8 mouse cellular contexts compared by ENCODE assay signal in genomic region chr10:10688907-10689667, GRCm38 (mm10). TPM values are rescaled to one million over a fixed set of nuclear protein-coding genes. Genes with fewer than 3 reads are reported as not detected.
DNase-seq lines count a peak whose midpoint lies in the region; ATAC-seq and TF ChIP-seq lines count a peak whose summit lies in the region.
"Had no signal": no experiment of that assay in that cellular context is flagged by ENCODE, and none has a peak within 500 bp of the region (broad histone marks: within the 10 kb centered on the region; RNA-seq: fewer than 3 reads in every experiment).

No protein-coding gene starts in this region.

- no peak for TF ChIP-seq CTCF in cortical plate, adult 2 months (IDR thresholded peaks at IDR 0.05; ENCODE audit: extremely low read depth, insufficient read depth, low read length)

- H3K27me3 ChIP-seq in limb, embryonic 12.5 days = peaks cover 27% of the 10 kb centered on the region
- H3K27me3 ChIP-seq in neural tube, embryonic 14.5 days (ENCODE audit: control insufficient read depth, insufficient read depth, low read length) = no peaks in the 10 kb centered on the region; the same call in 1 of the 2 replicates

- peak overlapping the region; percentile 95 for H3K4me2 ChIP-seq in limb, embryonic 12.5 days
- peak overlapping the region; percentile 97 for H3K4me2 ChIP-seq in neural tube, embryonic 14.5 days (ENCODE audit: low read depth, low read length)

- H3K9ac ChIP-seq in limb, embryonic 12.5 days (replicated peaks) = peak overlapping the region; percentile 48
- H3K9ac ChIP-seq in neural tube, embryonic 14.5 days (replicated peaks; ENCODE audit: low read depth, low read length) = peak overlapping the region; percentile 55

- no peak for TF ChIP-seq POLR2A in cortical plate, adult 2 months (IDR thresholded peaks at IDR 0.05; ENCODE audit: extremely low read depth, insufficient read depth, low read length)

- H3K4me1 ChIP-seq in cortical plate, adult 2 months (ENCODE audit: control insufficient read depth, insufficient read depth, low read length) = peaks cover 2% of the 10 kb centered on the region; the same call in 1 of the 2 replicates
- peaks cover 11% of the 10 kb centered on the region; the same call in 1 of the 2 replicates for H3K4me1 ChIP-seq in limb, embryonic 12.5 days (replicated peaks)
- no peaks in the 10 kb centered on the region for H3K4me1 ChIP-seq in neural tube, embryonic 14.5 days (ENCODE audit: control insufficient read depth, insufficient read depth, low read length)

- DNase-seq in layer of hippocampus, adult 11-12 months (ENCODE audit: low spot score) = peak; percentile 34
- no peak for DNase-seq in layer of hippocampus, adult 9-10 months (ENCODE audit: low spot score)
- no peak for DNase-seq in spleen, adult 12 weeks (ENCODE audit: low spot score)

- H3K36me3 ChIP-seq in limb, embryonic 12.5 days = no peaks in the 10 kb centered on the region
- no peaks in the 10 kb centered on the region for H3K36me3 ChIP-seq in neural tube, embryonic 14.5 days (ENCODE audit: control insufficient read depth, insufficient read depth, low read length)

- peak; percentile 66 for ATAC-seq in granulocyte monocyte progenitor cell, adult 5-6 weeks (replicated peaks; ENCODE audit: poor library complexity, severe bottlenecking)
- ATAC-seq in limb, embryonic 12.5 days (ENCODE audit: insufficient number of reproducible peaks, insufficient read depth, low FRiP score, low TSS enrichment, low read depth) = peak; percentile 73
- ATAC-seq in neural tube, embryonic 14.5 days (ENCODE audit: low read depth) = peak; percentile 76

- peak overlapping the region; percentile 49 for H3K27ac ChIP-seq in cortical plate, adult 2 months (ENCODE audit: insufficient read depth, low read length)
- no peak overlapping the region for H3K27ac ChIP-seq in limb, embryonic 12.5 days
- no peak overlapping the region for H3K27ac ChIP-seq in neural tube, embryonic 14.5 days (ENCODE audit: low read depth, low read length)

- H3K4me3 ChIP-seq in cortical plate, adult 2 months (ENCODE audit: insufficient read depth, low read length) = peak overlapping the region; percentile 42
- peak overlapping the region; percentile 45 for H3K4me3 ChIP-seq in limb, embryonic 12.5 days (replicated peaks)
- peak overlapping the region; percentile 48 for H3K4me3 ChIP-seq in neural tube, embryonic 14.5 days (ENCODE audit: low read depth, low read length)

- WGBS in limb, embryonic 12.5 days = 2% methylated on average over 35 of the region's 35 CpGs
- WGBS in neural tube, embryonic 14.5 days = 2% methylated on average over 35 of the region's 35 CpGs

- no peaks in the 10 kb centered on the region for H3K9me3 ChIP-seq in limb, embryonic 12.5 days
- H3K9me3 ChIP-seq in neural tube, embryonic 14.5 days (ENCODE audit: control insufficient read depth, low read length) = no peaks in the 10 kb centered on the region

RNA-seq across cellular contexts. Expression of gene Gm10944, which starts 7.9 kb away (rescaled TPM):
- polyA plus RNA-seq in cortical plate, adult 2 months (2012; rRNA removed) = not detected in 2 replicates
- total RNA-seq in granulocyte monocyte progenitor cell, adult 5-6 weeks (2014; fragmentation: Nextera tagmentation) = not detected in 2 replicates
- total RNA-seq in granulocyte monocyte progenitor cell, adult 5-6 weeks (2017) = not detected in 2 replicates
- polyA plus RNA-seq in limb, embryonic 12.5 days (2016; fragmentation: Nextera tagmentation; extraction: Ambion mirVana) = not detected in 2 replicates
- not detected in 2 replicates for polyA plus RNA-seq in neural tube, embryonic 14.5 days (2014; fragmentation: Nextera tagmentation; extraction: Ambion mirVana)
- polyA plus RNA-seq: small intestine, adult 2 months had no signal
